Mouse (Mus musculus) intestine, embryonic 14.5 days (tissue): Measurements from ENCODE around the gene Rbms1. TPM values are rescaled to one million over a fixed set of nuclear protein-coding genes. Genes with fewer than 3 reads are reported as not detected.

Experiments
- ATAC-seq: fragments of 200-750 bp; cut with Nextera tagmentation; replicated peaks from 2 replicates; pipeline ENCODE4 v1.8.0; 2017; ENCODE audit warnings: low read depth, moderate number of reproducible peaks, moderate TSS enrichment, moderate library complexity; ENCODE audit not compliant: low FRiP score, low TSS enrichment
- DNase-seq: peaks from one replicate; pipeline ENCODE4 v3.0.0-alpha.2; 2018; ENCODE audit warnings: low spot score
- H3K27ac ChIP-seq: fragments of 300-500 bp; sonication (generic); 2 replicates; pipeline ENCODE4 v1.5.1; 2014; ENCODE audit warnings: low read depth, mild to moderate bottlenecking, control low read depth
- H3K27me3 ChIP-seq: fragments of 300-500 bp; sonication (generic); replicated peaks from 2 replicates; pipeline ENCODE4 v1.6.1; 2014; ENCODE audit warnings: low read length, control low read depth; ENCODE audit not compliant: control insufficient read depth, insufficient read depth
- H3K36me3 ChIP-seq: fragments of 300-500 bp; sonication (generic); 2 replicates; pipeline ENCODE4 v1.6.1; 2014; ENCODE audit warnings: low read length, control low read depth; ENCODE audit not compliant: control insufficient read depth, insufficient read depth
- H3K4me1 ChIP-seq: fragments of 300-500 bp; sonication (generic); replicated peaks from 2 replicates; pipeline ENCODE4 v1.6.1; 2014; ENCODE audit warnings: low read length, control low read depth, mixed read lengths; ENCODE audit not compliant: control insufficient read depth, insufficient read depth
- H3K4me2 ChIP-seq: fragments of 300-500 bp; sonication (generic); 2 replicates; pipeline ENCODE4 v1.6.1; 2014; ENCODE audit warnings: low read length
- H3K4me3 ChIP-seq: fragments of 300-500 bp; sonication (generic); 2 replicates; pipeline ENCODE4 v1.5.1; 2014; ENCODE audit warnings: low read depth, low read length, control low read depth, mixed read lengths
- H3K9ac ChIP-seq: fragments of 300-500 bp; sonication (generic); 2 replicates; pipeline ENCODE4 v1.6.1; 2014; ENCODE audit warnings: mild to moderate bottlenecking, low read length
- H3K9me3 ChIP-seq: fragments of 300-500 bp; sonication (generic); 2 replicates; pipeline ENCODE4 v1.6.1; 2016; ENCODE audit warnings: low read length, control low read depth; ENCODE audit not compliant: control insufficient read depth
- WGBS: fragments of 180-500 bp; shearing (Covaris S2); extraction: QIAGEN DNeasy Blood & Tissue Kit; methylation state at CpG from one replicate; pipeline ENCODE4 v1.1.7; 2014; 5-methylcytosine and 5-hydroxymethylcytosine counted together
- polyA plus RNA-seq: library from polyadenylated mRNA; unstranded; fragments of >200 nt; fragmentation: Nextera tagmentation; extraction: Ambion mirVana; gene quantifications from 2 replicates; pipeline ENCODE4 v1.2.1, GENCODE M21; 2014

Rbms1 gene
- polyA plus RNA-seq, 1 experiment from 2014 or later: 101 TPM

DNA sequence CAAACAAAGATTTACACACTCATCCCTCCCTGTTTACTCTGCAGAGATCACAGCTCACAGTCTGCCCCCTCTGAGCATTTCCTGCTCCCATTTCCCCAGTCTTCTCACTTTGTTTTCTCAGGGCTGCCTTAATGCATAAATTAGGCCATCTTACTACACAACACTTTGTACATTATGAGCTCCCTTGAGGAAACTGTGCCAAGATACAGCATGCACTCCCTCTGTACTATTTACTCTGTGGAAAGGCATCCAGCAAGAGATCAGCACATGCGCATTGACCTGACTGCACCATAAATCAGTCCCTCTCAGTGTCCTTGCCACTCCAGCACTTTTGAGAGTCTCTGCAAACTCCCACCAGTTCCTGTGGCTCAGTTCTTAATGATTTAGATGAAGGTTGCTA, 70.0 kb downstream of the Rbms1 start:
- H3K36me3 ChIP-seq: no peaks in the 10 kb centered on the region
- no peak overlapping the region for H3K4me3 ChIP-seq
- WGBS: 80% methylated on average over 1 of the region's 1 CpGs
- H3K27me3 ChIP-seq: no peaks in the 10 kb centered on the region
- H3K27ac ChIP-seq: no peak overlapping the region
- no peak overlapping the region for H3K4me2 ChIP-seq
- no peak for DNase-seq
- ATAC-seq: no peak
- no peak overlapping the region for H3K9ac ChIP-seq
- H3K4me1 ChIP-seq: peaks cover 4% of the 10 kb centered on the region; the same call in 1 of the 2 replicates
- H3K9me3 ChIP-seq: no peaks in the 10 kb centered on the region

DNA sequence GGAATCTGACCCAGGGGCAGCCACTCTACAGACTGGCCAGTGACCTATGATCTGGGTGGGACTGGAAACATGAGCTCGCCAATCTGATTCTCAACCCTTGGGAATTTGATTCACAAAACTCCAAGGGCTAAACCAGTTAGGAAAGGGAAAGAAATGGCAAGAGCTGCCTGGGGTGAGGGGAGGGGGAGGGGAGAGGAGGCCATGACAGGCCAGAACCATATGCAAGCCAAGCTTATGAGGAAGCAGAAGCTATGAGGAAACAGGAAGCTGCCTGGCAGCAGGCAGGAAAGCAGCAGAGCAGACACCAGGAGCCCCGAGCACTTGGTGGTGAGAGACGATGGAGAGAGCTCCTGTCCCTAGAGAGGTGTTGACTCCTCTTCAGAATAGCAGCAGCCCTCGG, 79.1 kb downstream of the Rbms1 start:
- H3K4me1 ChIP-seq: peaks cover 26% of the 10 kb centered on the region; the same call in 1 of the 2 replicates
- H3K27me3 ChIP-seq: no peaks in the 10 kb centered on the region
- no peak overlapping the region for H3K4me2 ChIP-seq
- H3K27ac ChIP-seq: no peak overlapping the region
- H3K9ac ChIP-seq: no peak overlapping the region
- 42% methylated on average over 4 of the region's 4 CpGs for WGBS
- no peak for DNase-seq
- no peaks in the 10 kb centered on the region for H3K36me3 ChIP-seq
- ATAC-seq: no peak
- no peak overlapping the region for H3K4me3 ChIP-seq
- H3K9me3 ChIP-seq: peaks cover 3% of the 10 kb centered on the region; the same call in 1 of the 2 replicates

DNA sequence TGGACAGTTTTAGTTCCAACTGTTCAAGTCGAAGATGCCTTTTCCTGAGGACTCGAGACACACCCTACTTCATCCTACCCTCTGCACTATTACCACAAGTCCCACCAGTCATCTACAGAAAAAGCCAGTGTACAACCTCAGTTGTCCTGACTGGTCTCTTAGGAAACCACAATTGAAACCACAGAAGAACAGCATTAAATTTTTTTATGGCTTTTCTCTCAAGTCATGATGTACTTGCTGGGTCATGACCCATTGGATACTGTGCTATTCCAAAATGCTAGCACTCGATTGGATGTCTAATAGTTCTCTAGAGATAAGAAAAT, 80.0 kb downstream of the Rbms1 start:
- Histone ChIP-seq H3K4me2 (no peak overlapping the region), H3K36me3 (no peaks in the 10 kb centered on the region), H3K9me3 (peaks cover 3% of the 10 kb centered on the region; the same call in 1 of the 2 replicates), H3K27me3 (no peaks in the 10 kb centered on the region), H3K4me1 (peaks cover 28% of the 10 kb centered on the region; the same call in 1 of the 2 replicates), H3K27ac (no peak overlapping the region), H3K9ac (no peak overlapping the region), H3K4me3 (no peak overlapping the region)
- ATAC-seq (no peak), DNase-seq (no peak)
- WGBS: 76% methylated on average over 3 of the region's 3 CpGs

DNA sequence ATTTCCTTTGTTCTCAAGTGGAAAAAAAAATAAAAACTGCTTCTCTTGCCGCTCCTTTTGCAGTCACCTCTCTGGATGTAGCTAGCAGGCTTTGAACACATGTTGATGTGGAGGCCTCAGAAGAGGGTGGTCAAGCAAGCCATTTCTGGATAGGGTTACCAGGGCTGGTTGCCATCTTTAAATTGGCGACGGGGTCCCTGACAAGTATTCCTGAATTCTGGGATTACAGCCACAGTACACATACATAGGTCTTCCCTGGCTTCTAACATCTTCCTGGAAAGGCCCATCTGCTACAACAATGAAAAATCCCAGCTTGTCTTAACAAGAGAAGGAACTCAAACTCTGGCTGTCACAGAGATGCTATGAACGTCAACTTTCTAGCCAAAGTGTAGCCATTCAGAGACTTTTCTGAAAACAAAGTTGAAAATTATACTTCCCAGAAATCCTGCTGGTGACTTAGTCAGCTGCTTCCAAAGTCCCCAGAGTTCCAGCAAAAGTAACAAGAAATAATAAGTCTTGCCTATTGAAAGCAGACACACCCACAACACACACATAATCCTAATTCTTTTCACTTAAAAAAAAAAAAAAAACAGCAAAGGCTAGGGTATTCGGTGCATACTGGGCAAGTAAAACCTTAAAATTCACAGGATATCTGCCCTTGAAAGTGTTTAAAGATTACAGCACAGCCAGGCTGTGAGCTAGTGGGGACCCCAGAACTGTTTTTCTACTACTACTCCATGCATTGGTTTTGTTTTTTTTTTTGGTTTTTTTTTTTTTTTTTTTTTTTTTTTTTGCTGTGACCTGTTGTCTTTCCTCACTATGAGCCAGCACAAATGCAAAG, 80.6 kb downstream of the Rbms1 start:
- 54% methylated on average over 5 of the region's 5 CpGs for WGBS
- H3K4me2 ChIP-seq: no peak overlapping the region
- DNase-seq: no peak

DNA sequence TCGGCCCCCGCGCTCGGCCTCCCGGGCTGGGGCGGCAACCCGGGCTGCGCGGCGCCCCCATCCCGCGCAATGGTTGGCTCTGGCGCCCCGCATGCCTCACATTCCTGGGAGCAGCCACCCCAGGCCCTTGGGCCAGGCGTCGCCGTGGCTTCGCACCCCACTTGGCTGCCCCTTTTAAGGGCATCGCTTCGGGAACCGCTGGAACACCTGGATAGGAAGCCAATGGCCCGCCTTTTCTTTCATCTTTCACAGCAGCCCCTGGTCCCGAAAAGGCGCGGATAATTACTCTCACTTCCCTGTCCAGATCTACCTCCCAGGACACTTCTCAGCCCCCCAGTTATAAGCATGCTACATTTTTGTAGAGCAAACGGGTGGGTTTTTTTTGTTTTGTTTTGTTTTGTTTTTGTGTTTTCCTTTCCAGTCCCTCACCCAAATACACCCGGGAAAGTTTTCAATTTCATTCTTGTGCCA, 81.4 kb downstream of the Rbms1 start:
- H3K27ac ChIP-seq: peak overlapping the region; percentile 93; the same call in 1 of the 2 replicates
- no peak for ATAC-seq
- peak overlapping the region; percentile 82 for H3K9ac ChIP-seq
- peaks cover 3% of the 10 kb centered on the region; the same call in 1 of the 2 replicates for H3K9me3 ChIP-seq
- DNase-seq: peak; percentile 76
- H3K4me1 ChIP-seq: peaks cover 42% of the 10 kb centered on the region
- H3K4me3 ChIP-seq: peak overlapping the region; percentile 94
- H3K4me2 ChIP-seq: peak overlapping the region; percentile 74
- WGBS: under 1% methylated on average over 27 of the region's 27 CpGs
- H3K36me3 ChIP-seq: no peaks in the 10 kb centered on the region
- H3K27me3 ChIP-seq: no peaks in the 10 kb centered on the region

More for the DNA sequence above, 80.6 kb downstream of the Rbms1 start:
- peaks cover 34% of the 10 kb centered on the region for H3K4me1 ChIP-seq
- H3K27ac ChIP-seq: 0 out of 2 replicates have a peak overlapping the region, but pooled peaks have one; percentile 93
- ATAC-seq: no peak
- H3K9me3 ChIP-seq: peaks cover 3% of the 10 kb centered on the region; the same call in 1 of the 2 replicates
- no peak overlapping the region for H3K9ac ChIP-seq
- no peaks in the 10 kb centered on the region for H3K36me3 ChIP-seq
- no peaks in the 10 kb centered on the region for H3K27me3 ChIP-seq
- H3K4me3 ChIP-seq: no peak overlapping the region

DNA sequence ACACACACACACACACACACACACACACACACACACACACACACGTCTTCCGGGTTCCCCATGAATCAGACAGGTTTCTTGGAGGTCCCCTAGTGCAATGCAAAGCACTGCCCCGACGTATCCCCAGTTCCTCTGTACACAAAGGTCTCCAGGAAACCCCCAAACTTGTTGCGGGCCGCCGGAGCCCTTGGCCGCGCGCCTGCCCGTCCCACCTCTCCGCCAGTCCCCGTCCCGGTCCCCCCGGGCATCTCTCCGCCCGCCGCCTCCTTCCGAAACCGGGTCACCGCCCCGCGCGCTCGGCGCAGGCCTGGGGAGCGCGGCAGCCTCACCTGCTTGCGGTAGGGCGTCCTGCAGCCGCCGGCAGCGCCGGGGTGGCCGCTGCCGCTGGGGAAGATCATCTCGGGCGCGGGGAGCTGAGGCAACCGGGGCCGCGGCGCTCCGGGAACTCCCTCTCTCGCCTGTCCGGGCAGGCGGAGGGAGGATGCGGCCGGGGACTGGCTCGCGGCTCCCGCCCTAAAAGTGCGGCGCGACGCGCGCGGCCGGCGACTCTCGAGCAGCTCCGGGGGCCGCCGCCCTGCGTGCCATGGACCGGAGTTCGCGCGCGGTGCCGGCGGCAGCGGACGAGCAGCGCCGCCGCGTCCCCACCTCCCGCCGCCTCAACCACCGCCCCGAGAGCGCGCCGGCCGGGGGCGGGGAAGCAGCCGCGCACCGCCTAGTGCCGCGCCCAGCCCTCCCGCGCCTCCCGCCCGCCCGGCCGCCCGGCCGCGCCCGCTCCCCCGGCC, 82.0 kb downstream of the Rbms1 start:
- Histone ChIP-seq H3K9me3 (peaks cover 3% of the 10 kb centered on the region; the same call in 1 of the 2 replicates), H3K9ac (peak overlapping the region; percentile 82), H3K27me3 (no peaks in the 10 kb centered on the region), H3K27ac (peak overlapping the region; percentile 93), H3K4me2 (peak overlapping the region; percentile 74), H3K4me1 (peaks cover 44% of the 10 kb centered on the region), H3K36me3 (no peaks in the 10 kb centered on the region), H3K4me3 (peak overlapping the region; percentile 94)
- peak; percentile 80 for DNase-seq
- peak; percentile 89 for ATAC-seq
- WGBS: under 1% methylated on average over 81 of the region's 104 CpGs

DNA sequence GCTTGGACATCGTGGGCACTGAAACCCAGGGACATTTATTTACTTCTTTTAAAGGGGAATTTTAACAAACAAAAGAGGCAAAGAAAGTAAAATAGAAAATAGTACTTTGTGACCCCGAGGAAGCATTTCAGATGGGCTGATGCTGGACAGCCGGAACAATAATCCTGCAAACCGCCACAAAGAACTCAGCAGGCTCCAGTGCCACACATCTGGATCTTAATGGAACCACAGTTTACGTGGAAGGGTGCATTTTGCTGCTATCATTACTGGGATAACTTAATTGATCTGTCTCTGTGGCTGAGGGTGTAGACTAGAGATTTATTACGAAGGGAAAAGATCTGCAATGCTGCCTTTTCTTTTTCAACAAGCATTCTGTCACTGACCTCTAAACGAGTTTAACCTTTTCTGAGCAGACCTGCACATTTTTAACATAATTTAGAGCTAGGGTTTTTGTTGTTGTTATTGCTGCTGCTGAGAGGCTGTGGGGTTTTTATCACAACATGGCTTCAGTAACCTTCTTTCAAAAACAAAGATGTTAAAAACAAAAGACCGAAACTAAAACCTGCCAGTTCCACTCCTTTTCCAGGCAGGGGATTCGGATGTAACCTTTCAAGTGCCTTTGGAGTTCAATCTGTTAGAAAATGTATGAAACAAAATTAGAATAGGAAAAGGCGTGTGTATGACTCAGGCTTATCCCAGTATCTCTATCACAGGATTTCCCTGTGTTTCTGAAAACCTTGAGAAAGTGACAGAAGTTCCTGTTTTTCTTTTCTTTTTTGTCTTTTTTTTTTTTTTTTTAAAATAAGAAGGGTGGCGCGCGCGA, 82.8 kb downstream of the Rbms1 start:
- H3K27ac ChIP-seq: peak overlapping the region; percentile 93; the same call in 1 of the 2 replicates
- H3K4me1 ChIP-seq: peaks cover 44% of the 10 kb centered on the region
- no peak for DNase-seq

More for the DNA sequence above, 82.8 kb downstream of the Rbms1 start:
- no peaks in the 10 kb centered on the region for H3K36me3 ChIP-seq
- no peaks in the 10 kb centered on the region for H3K27me3 ChIP-seq
- peak overlapping the region; percentile 94 for H3K4me3 ChIP-seq
- H3K9ac ChIP-seq: peak overlapping the region; percentile 82
- no peaks in the 10 kb centered on the region for H3K9me3 ChIP-seq
- H3K4me2 ChIP-seq: peak overlapping the region; percentile 74
- 11% methylated on average over 14 of the region's 14 CpGs for WGBS
- ATAC-seq: no peak
